Mouse (Mus musculus) neural tube, embryonic 10.5 days (tissue): ENCODE results near the gene Krtap2-4.
"Not testable (repeated sequence)": the region's sequence is repeated elsewhere in the genome, so short reads cannot be mapped to it uniquely, and the experiment has no call there.

Experiments used
- DNase-seq: peaks from one replicate; pipeline ENCODE4 v3.0.0-alpha.2; 2017; ENCODE audit warnings: low spot score; ENCODE audit errors: extremely low spot score

The Krtap2-4 gene

GRCm38 (mm10) chr11:99614796-99615363, at the start of gene Krtap2-4:
Gene Krtap2-4, minus strand, starts transcription at chr11:99614846.
- DNase-seq = no peak

GRCm38 (mm10) chr11:99662802-99663201, 48.2 kb upstream of the Krtap2-4 start:
- DNase-seq = no peak

DNA sequence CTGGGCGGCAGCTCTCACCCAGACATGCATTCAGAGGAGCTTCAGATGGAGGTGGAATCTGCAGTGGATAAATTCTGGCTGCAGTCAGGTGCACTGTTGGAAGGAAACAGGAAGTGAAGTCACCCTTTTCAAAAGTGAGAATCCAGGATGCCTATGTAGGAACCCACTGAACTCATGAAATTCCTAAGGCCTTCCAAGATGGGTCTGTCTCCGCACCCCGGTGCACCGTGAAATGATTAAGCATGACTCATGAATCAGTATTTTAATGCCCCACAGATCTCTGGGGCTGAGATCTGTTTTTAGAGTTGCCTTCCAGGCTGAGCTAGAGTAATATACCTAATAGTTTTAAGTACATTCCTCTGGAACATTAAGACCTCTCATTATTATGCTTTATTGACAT, 44.6 kb upstream of the Krtap2-4 start:
- no peak for DNase-seq

DNA sequence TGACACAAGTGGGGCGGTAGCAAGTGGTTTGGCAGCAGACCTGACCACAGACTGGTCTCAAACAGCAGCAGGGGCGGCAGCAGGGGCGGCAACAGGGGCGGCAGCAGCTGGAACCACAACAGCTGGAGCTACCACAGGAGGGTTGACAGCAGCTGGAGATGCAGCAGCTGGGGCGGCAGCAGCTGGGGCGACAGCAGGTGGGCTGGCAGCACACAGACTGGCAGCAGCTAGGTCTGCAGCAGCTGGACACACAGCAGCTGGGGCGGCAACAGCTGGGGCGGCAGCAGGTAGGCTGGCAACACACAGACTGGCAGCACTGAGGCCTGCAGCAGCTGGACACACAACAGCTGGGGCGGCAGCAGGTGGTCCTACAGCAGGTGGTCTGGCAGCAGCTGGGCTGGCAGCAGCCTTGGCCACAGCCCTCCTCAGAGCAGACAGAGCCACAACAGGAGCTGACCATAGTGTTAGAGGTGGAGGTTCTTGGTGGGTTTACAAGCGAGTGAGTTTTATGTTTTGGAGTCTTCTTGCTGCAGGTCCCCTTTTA, 43.9 kb upstream of the Krtap2-4 start, which contains the start of gene Gm11563:
TSS of gene Gm11563 (minus strand) at position 494 of the 544 bp plus-strand sequence.
- not testable (repeated sequence) for DNase-seq

GRCm38 (mm10) chr11:99657051-99657450, 42.4 kb upstream of the Krtap2-4 start:
- DNase-seq = no peak

DNA sequence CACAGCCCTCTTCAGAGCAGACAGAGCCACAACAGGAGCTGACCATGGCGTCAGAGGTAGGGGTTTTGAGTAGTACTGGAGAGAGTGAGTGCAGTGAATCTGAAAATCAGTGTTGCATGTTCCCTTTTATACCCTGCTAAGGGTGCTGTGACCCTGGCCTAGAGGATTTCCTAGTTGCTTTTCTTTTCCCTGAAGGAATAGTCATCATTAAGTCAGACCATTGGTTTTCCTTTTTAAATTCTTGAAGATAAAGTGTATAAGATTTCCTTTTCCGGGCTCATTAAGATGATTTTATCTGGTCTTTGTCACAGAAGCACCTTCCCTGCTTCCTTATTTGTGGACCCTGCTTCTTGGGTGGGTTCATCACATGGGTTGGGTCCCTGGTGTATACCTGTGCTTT, 35.5 kb upstream of the Krtap2-4 start, which contains the start of gene Gm11555:
TSS of gene Gm11555 (minus strand) at position 101 of the 400 bp plus-strand sequence.
- DNase-seq = no peak

GRCm38 (mm10) chr11:99646444-99646843, 31.8 kb upstream of the Krtap2-4 start:
- DNase-seq = no peak

DNA sequence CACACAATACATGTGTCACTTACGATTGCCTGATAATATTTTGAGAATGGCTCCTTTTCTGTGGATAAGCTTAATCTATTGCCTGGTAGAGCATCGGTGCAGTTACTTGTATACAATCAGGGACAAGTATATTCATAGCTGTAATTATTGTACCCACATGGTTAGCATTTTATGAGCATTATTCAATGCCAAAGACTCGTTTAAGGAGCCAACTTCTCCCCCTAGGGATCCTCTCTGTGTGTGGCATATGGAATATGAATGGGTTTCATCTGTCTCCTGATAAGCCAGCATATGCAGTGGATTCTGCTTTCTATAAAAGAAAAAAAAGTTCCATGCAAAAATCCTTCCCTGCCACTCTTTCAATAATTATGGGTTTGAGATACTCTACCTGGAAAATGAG, 29.7 kb upstream of the Krtap2-4 start:
- no peak for DNase-seq

- not testable (repeated sequence) for DNase-seq
Measured at GRCm38 (mm10) chr11:99643635-99644139, 29.0 kb upstream of the Krtap2-4 start, which contains the start of gene Krtap4-7. Gene Krtap4-7, minus strand, starts transcription at chr11:99644089.

DNA sequence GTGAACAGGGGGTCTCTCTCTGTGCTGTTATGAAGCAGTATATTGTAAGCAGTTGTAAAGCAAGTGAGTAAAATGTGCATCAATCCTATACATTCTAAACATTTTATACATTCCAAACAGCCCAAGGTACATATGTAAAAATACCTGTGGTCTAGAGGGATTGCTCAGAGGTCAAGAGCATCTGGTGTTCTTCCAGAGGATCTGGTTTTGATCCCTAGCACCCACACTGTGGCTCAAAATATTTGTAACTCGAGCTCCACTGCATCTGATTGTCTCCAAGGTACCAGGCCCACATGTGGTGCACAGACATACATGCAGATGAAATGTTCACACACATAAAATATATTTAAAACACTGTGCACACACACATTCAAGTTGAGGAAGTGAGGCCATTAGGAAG, 26.3 kb upstream of the Krtap2-4 start:
- no peak for DNase-seq

- DNase-seq = no peak
Measured at GRCm38 (mm10) chr11:99637086-99637485, 22.4 kb upstream of the Krtap2-4 start.

DNA sequence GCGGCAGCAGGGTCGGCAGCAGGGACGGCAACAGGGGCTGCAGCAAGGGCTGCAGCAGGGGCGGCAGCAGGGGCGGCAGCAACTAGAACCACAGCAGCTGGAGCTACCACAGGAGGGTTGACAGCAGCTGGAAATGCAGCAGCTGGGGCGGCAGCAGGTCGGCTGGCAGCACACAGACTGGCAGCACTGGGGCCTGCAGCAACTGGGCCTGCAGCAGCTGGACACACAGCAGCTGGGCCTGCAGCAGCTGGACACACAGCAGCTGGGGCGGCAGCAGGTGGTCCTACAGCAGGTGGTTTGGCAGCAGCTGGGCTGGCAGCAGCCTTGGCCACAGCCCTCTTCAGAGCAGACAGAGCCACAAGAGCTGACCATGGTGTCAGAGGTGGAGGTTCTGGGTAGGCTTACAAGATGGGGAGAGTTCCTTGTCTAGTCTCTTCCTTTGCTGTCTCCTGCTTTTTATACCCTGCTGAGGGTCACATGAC, 20.0 kb upstream of the Krtap2-4 start, which contains the start of gene Krtap4-2:
TSS of gene Krtap4-2 (minus strand) at position 432 of the 482 bp plus-strand sequence.
- no peak for DNase-seq

DNA sequence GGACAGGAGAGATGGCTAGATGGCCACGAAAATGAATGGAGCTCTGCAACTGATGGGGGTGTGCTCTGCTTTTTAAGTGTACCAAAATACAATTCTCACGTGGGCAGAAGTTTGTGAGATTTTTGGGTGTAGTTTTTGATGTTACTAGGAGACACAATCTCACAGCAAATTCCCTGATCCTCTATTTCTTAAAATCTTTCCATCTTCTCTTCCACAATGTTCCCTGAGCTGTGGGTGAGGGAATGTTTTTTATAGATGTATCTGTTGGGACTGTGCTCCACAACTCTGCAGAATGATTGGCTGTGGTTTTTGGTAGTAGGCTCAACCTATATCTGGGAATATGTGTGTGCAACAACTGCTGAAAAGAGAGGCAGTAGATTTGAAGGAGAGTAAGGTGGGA, 18.6 kb upstream of the Krtap2-4 start:
- no peak for DNase-seq

- no peak for DNase-seq
Measured at GRCm38 (mm10) chr11:99630890-99631289, 16.2 kb upstream of the Krtap2-4 start.

- DNase-seq = no peak
Measured at GRCm38 (mm10) chr11:99628138-99628537, 13.5 kb upstream of the Krtap2-4 start, which contains the start of gene Krtap4-1. Gene Krtap4-1, minus strand, starts transcription at chr11:99628238.

- DNase-seq = no peak
Measured at GRCm38 (mm10) chr11:99620335-99620734, 5.7 kb upstream of the Krtap2-4 start, which contains the start of gene Gm11562. Gene Gm11562, minus strand, starts transcription at chr11:99620435.

DNA sequence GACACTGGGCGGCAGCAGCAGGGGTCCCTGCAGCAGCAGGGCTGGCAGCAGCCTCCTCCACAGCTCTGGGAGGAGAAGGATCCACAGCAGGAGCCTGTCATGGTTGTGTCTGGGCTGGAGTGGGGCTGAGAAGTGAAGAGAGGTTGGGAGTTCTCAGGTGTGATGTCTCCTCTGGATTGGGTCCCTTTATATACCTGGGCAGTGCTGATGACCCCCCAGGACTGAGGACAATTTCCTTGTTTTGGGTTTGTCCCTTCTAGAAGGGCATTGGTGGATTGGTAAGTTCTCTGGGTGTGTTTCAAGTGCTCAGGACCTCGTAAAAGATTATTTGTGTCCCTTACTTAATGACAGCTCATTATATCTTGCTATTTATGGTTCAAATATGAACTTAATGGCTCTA, 4.6 kb downstream of the Krtap2-4 start, which contains the start of gene Gm11937:
TSS of gene Gm11937 (minus strand) at position 101 of the 400 bp plus-strand sequence.
- not testable (repeated sequence) for DNase-seq

GRCm38 (mm10) chr11:99609126-99609525, 5.5 kb downstream of the Krtap2-4 start:
- no peak for DNase-seq

DNA sequence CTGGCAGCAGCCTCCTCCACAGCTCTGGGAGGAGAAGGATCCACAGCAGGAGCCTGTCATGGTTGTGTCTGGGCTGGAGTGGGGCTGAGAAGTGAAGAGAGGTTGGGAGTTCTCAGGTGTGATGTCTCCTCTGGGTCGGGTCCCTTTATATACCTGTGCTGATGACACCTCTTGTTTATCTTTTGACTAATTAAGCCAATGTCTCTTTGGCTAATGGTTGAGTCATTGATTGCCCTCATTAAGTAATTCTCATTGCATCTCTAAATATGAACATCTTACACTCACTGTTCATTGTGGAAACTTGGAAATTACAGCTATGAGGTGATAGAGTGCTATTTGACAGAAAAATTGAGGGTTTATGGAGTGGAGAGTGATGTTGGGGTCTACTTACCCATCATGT, 11.4 kb downstream of the Krtap2-4 start, which contains the start of gene Gm11938:
TSS of gene Gm11938 (minus strand) at position 101 of the 400 bp plus-strand sequence.
- not testable (repeated sequence) for DNase-seq

- not testable (repeated sequence) for DNase-seq
Measured at GRCm38 (mm10) chr11:99597742-99598141, 16.9 kb downstream of the Krtap2-4 start, which contains the start of gene Krtap9-3. Gene Krtap9-3, minus strand, starts transcription at chr11:99598105.

GRCm38 (mm10) chr11:99590981-99591380, 23.7 kb downstream of the Krtap2-4 start, which contains the start of gene Krtap1-3:
Gene Krtap1-3, minus strand, starts transcription at chr11:99591339.
- no peak for DNase-seq

DNA sequence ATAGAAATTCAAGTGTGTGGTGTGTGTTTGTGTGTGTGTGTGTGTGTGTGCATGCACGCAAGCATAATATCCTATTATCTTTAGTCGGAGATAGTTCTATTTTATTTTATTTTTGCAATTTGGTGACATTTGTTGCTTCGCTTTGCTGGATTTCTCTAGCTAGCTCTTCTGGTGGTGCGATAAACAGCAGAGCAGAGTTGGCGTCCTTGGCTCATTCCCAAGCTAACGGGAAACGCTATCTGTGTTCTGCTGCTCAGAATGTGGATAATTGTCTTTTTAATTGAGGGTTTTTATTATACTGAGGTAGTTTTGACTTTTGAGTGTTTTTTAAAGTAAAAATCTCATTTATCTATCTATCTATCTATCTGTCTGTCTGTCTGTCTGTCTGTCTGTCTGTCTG, 29.6 kb downstream of the Krtap2-4 start:
- no peak for DNase-seq
